Mouse (Mus musculus) gastrocnemius, postnatal 25 days (tissue): ENCODE results near the gene Aspa. TPM values are rescaled to one million over a fixed set of nuclear protein-coding genes. Genes with fewer than 3 reads are reported as not detected.

Experiments used
- DNase-seq: peaks from one replicate; pipeline ENCODE4 v3.0.0; 2022
- total RNA-seq, 2 experiments: library from RNA; stranded (reverse); gene quantifications; 1 replicate in 1 of 2; 2 replicates in 1 of 2; pipeline ENCODE4 v1.2.3; 2021

Gene Aspa
- total RNA-seq, 2 experiments from 2014 or later: 1.8 to 4.8 TPM

- DNase-seq: no peak
These were observed 71.9 kb downstream of the Aspa start for GRCm38 (mm10) chr11:73257362-73257945.

Other genes with a start within 250 kb of the Aspa start
- under 1 TPM; 0.11 to 0.15 TPM for gene Itgae, start 239.0 kb downstream of the Aspa start, total RNA-seq
- gene Haspin, start 191.3 kb downstream of the Aspa start, total RNA-seq: under 1 TPM; 0.10 to 0.38 TPM
- 1 to 10 TPM; 8.7 to 9.7 TPM for gene P2rx5, start 169.2 kb downstream of the Aspa start, total RNA-seq
- 10 to 100 TPM; 77.8 to 87.8 TPM for gene Emc6, start 152.6 kb downstream of the Aspa start, total RNA-seq
- gene Tax1bp3, start 152.5 kb downstream of the Aspa start, total RNA-seq: 10 to 100 TPM; 10.1 to 15.2 TPM
- 1 to 10 TPM; 5.6 to 7.4 TPM for gene Ctns, start 130.6 kb downstream of the Aspa start, total RNA-seq
- gene Shpk, start 130.1 kb downstream of the Aspa start, total RNA-seq: 1 to 10 TPM in 1 of 2 experiments, under 1 TPM in 1; 0.59 to 1.0 TPM
- under 1 TPM in 1 of 2 experiments, not detected in 1; 0.21 TPM for gene Trpv1, start 95.3 kb downstream of the Aspa start, total RNA-seq
- under 1 TPM in 1 of 2 experiments, not detected in 1; 0.05 TPM for gene Trpv3, start 62.2 kb downstream of the Aspa start, total RNA-seq
- not detected for gene Gm49340, start 145 bp upstream of the Aspa start, total RNA-seq
- not detected for gene Spata22, start 145 bp upstream of the Aspa start, total RNA-seq
- gene Olfr20, start 21.2 kb upstream of the Aspa start, total RNA-seq: not detected
- gene Olfr376, start 41.6 kb upstream of the Aspa start, total RNA-seq: not detected
- gene Olfr1, start 70.0 kb upstream of the Aspa start, total RNA-seq: not detected
- gene Olfr378, start 98.9 kb upstream of the Aspa start, total RNA-seq: not detected
- gene Olfr380, start 127.9 kb upstream of the Aspa start, total RNA-seq: not detected
- gene Olfr381, start 162.0 kb upstream of the Aspa start, total RNA-seq: not detected
- gene Olfr382, start 187.6 kb upstream of the Aspa start, total RNA-seq: not detected